Mouse (Mus musculus) kidney, adult 2 months (tissue): Measurements from ENCODE around the gene Dapk1.

Experiments
- CTCF ChIP-seq: fragments of 200-500 bp; conservative IDR thresholded peaks from 2 replicates; pipeline ENCODE4 v1.5.1; 2011; ENCODE audit warnings: low read depth, mild to moderate bottlenecking, control low read depth, low read length, moderate library complexity, mixed read lengths; ENCODE audit not compliant: insufficient read depth, insufficient read length
- POLR2A ChIP-seq: fragments of 200-500 bp; IDR thresholded peaks from one replicate; pipeline ENCODE4 v1.6.1; 2011; ENCODE audit warnings: low read depth, low read length, control low read depth

GRCm38 (mm10) chr13:60729055-60729402, 127.3 kb downstream of the Dapk1 start:
- TF ChIP-seq POLR2A, result no peak
- TF ChIP-seq CTCF, result no peak
